Mouse (Mus musculus) leukemia stem cell, adult 10-12 weeks (primary cell): ENCODE results near the gene Nme3. TPM values are rescaled to one million over a fixed set of nuclear protein-coding genes. Genes with fewer than 3 reads are reported as not detected.

Source experiments
- polyA plus RNA-seq: library from polyadenylated mRNA; stranded (reverse); fragments of >175 nt; gene quantifications from 2 replicates; pipeline ENCODE4 v1.2.3, GENCODE M21; 2012; ENCODE audit warnings: low replicate concordance

Nme3 gene
- 16.0 and 19.6 TPM in 2 replicates for polyA plus RNA-seq

DNA sequence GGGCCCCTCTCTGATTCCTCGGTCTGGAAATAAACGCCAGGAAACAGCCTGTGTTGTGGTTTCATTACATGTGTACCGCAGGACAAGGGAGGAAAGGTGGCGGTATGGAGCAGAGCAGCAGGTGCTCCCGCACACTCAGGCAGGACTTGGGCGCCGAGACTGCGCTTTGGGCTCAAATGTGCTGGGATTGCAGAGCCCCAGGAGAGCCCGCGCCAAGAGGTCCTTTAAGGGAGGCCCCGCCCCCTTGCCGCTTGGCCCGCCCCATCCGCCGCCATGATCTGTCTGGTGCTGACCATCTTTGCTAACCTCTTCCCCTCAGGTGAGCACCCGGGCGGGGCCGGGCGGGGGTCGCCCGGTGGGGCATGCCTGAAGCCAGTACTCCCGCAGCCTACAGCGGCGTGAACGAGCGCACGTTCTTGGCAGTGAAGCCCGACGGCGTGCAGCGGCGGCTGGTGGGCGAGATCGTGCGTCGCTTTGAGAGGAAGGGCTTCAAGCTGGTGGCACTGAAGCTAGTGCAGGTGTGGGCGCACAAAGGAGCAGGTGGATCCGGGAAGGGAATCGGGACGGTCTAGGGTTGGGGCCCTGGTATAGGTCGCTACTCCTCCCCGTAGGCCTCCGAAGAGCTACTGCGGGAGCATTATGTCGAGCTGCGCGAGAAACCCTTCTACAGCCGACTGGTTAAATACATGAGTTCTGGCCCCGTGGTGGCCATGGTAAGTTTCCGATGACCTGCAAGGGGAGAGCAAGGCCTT is at the start of gene Nme3:
Nme3 (plus strand) TSS at position 260 of the 752 bp plus-strand sequence.

DNA sequence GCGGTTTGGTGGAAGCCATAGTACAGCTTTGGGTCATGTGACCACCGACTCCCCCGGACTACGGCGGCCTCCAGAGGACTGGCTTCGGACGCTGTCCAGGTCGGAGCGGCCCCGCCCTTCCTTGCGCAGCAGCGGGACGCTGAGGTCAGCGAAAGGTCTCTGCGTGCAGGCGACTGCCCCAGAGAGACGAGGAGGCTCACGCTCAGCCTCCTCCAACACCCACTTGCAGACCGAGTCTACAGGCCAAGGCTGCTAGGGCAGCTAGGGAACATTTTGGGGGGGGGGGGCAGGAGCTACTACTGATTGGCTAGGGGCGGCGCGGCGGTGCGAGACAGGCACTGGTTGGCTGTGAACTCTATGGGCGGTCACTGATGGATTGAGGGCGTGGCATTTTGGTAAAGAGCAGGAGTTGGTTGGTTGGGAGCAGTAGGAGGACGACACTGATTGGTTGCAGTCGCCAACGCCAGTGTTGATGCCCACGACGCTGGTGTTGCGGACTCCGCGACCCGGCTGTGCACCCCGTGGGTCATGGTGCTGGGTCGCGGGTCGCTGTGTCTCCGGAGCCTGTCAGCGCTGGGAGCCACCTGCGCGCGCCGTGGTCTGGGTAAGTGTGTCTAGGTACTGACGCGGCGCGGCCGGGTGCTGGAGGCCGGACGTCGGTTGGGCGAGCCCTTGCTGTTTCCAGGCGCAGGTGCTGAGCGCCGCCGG is 46.1 kb upstream of the Nme3 start, which contains the start of gene Fahd1:
Fahd1 (minus strand) TSS at position 300 of the 708 bp plus-strand sequence.

DNA sequence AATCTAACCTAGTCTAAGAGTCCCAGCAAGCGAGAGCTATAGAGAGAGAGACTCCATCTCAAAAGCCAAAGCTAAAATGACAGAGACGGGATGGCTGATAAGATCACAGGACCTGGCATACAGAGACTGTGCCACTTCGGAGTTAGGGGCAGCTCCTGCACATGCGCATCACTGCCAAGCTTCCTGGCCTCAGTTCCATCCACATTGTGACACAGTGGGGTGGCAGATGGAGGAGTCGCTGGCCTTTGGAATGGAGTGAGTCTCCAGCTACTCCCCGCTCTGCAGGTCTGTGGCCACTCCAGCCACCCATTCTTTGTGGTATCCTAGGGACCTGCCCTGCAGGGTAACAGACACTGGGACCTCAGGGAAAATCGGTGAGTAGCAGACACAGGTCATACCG is 30.5 kb upstream of the Nme3 start, which contains the start of gene Igfals:
Igfals (plus strand) TSS at position 222 of the 400 bp plus-strand sequence.

DNA sequence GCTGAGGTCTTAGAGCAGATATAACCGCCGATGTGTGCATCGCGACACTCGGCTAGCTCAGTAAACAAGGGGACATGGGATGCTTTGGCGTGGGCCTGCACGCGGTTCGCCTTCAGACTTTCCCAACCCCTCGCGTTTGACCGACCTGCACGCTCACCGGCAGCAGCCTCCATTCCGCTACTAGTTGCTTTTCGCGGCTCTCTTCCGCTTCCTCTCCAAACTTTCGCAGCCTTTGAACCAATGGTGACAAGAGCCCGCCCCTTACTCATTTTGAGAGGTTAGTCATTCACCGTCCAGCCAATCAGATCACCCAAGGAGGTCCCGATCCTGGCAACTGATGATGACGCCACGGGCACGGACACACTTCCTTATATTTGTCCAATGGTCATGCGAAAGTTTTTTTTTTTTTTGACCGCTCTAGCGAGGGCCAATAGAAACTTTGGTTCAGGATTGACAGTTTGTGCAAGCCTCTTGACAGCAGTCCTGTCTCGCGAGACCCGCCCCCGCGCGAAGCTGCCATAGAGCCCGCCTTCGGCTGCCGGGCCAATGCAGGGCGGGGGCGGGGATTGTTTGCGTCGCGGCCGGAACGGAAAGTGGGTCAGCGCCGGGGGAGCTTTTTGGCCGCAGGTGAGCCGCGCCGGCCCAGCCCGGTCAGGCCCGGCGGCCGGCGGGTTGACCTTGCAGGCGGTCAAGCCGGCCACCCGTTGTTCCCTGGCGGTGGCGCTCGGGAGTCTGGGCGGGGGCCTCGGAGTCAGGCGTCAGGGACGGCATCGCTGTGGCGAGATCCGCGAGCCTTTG is 10.0 kb upstream of the Nme3 start, which contains the start of the genes Nubp2 and Spsb3:
Nubp2 (minus strand) TSS at position 216 of the 798 bp plus-strand sequence.
Spsb3 (plus strand) TSS at position 510 of the 798 bp plus-strand sequence.

DNA sequence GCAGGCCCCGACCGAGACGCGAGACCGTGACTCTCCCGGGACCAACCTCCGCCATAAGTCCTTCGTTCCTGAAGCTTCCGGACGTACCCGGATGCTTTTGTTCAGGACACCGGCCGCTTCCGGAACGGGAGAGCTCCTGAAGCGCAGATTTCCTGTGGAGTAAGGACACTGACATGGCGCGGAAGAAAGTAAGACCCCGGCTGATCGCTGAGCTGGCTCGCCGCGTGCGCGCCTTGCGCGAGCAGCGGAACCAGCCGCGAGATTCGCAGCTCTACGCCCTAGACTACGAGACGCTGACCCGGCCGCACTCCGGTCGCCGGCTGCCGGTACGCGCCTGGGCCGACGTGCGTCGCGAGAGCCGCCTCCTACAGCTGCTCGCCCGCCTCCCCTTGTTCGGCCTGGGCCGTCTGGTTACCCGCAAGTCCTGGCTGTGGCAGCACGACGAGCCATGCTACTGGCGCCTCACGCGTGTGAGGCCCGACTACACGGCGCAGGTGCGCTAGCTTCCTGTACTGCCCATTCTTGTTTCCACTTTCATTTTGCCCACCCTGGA is 1.2 kb upstream of the Nme3 start, which contains the start of the genes Eme2 and Mrps34:
Eme2 (minus strand) TSS at position 93 of the 553 bp plus-strand sequence.
Mrps34 (plus strand) TSS at position 122 of the 553 bp plus-strand sequence.

DNA sequence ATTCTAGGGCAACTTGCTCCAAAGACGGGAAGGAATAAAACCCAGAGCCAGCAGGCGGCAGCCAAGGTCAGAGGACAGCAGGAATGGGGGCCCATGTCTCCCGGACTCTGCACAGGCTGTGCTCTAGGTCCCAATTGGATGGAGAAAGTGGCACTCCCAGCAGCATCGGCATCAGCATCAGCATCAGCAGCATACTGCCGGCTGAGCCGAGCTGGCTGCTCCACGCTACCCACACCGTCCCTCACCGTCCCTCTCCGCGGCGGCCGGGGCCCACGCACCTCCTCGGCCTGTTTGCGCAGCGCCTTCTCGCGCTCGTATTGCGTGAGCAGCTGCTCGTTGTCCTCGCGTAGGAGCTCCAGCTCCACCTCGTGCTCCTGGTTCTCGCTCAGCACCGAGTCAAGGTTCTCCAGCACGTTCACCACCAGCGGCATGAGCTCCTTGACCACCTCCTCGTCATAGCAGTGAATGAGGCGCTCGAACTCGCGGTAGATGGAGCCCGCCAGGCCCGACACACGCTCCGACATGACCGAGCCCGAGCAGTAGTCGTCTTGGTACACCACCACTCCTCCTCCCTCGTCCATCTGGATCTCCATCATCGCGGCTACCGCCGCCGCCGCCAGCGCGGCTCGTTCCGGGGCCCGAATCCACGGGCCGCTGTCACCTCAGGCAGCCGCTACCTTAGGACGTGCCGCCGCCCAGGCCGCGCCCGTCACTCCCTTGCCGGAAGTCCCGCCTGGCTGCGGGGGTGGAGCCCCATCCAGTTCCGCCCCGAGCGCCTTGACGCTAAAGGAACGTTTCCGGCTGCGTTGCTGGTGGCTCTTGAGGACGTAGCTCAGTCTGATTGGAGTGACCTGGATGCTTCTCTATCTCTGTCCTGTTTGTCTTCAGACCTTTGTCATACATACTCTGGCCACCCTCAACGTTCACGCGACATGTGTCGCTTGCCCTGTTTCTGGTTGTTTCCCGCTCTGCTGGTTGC is 40.2 kb downstream of the Nme3 start, which contains the start of gene Mapk8ip3:
Mapk8ip3 (minus strand) TSS at position 719 of the 979 bp plus-strand sequence.

Other genes starting within 250 kb of the Nme3 start
- gene Slc9a3r2, start 246.2 kb upstream of the Nme3 start, polyA plus RNA-seq, result 2.0 and 5.8 TPM in 2 replicates
- gene Npw, start 238.0 kb upstream of the Nme3 start, polyA plus RNA-seq, result 1.1 and 4.6 TPM in 2 replicates
- 144 and 147 TPM in 2 replicates for gene Zfp598, start 226.8 kb upstream of the Nme3 start, polyA plus RNA-seq
- 0.56 and 0.62 TPM in 2 replicates for gene Syngr3, start 206.5 kb upstream of the Nme3 start, polyA plus RNA-seq
- gene Gfer, start 200.3 kb upstream of the Nme3 start, polyA plus RNA-seq, result 134 TPM in 2 replicates
- 0.69 and 1.8 TPM in 2 replicates for gene Noxo1, start 200.3 kb upstream of the Nme3 start, polyA plus RNA-seq
- gene Tbl3, start 188.8 kb upstream of the Nme3 start, polyA plus RNA-seq, result 20.7 and 32.9 TPM in 2 replicates
- gene Rnf151, start 178.4 kb upstream of the Nme3 start, polyA plus RNA-seq, result 0.42 and 0.46 TPM in 2 replicates
- 69.0 and 456 TPM in 2 replicates for gene Rps2, start 178.4 kb upstream of the Nme3 start, polyA plus RNA-seq
- 350 and 503 TPM in 2 replicates for gene Ndufb10, start 172.0 kb upstream of the Nme3 start, polyA plus RNA-seq
- gene Rpl3l, start 168.7 kb upstream of the Nme3 start, polyA plus RNA-seq, result not detected in 2 replicates
- 9.9 and 15.7 TPM in 2 replicates for gene Msrb1, start 159.9 kb upstream of the Nme3 start, polyA plus RNA-seq
- gene Hs3st6, start 143.5 kb upstream of the Nme3 start, polyA plus RNA-seq, result not detected in 2 replicates
- gene Meiob, start 92.2 kb upstream of the Nme3 start, polyA plus RNA-seq, result not detected in 2 replicates
- 39.1 and 51.7 TPM in 2 replicates for gene Hagh, start 56.4 kb upstream of the Nme3 start, polyA plus RNA-seq
- gene Fahd1, start 46.1 kb upstream of the Nme3 start, polyA plus RNA-seq, result 6.2 and 6.5 TPM in 2 replicates
- 0.14 TPM in 1 of 2 replicates, not detected in the other for gene Igfals, start 30.5 kb upstream of the Nme3 start, polyA plus RNA-seq
- gene Nubp2, start 10.2 kb upstream of the Nme3 start, polyA plus RNA-seq, result 10.5 and 114 TPM in 2 replicates
- gene Spsb3, start 9.9 kb upstream of the Nme3 start, polyA plus RNA-seq, result 21.6 and 45.5 TPM in 2 replicates
- gene Eme2, start 1.4 kb upstream of the Nme3 start, polyA plus RNA-seq, result 31.8 and 37.9 TPM in 2 replicates
- 81.1 and 115 TPM in 2 replicates for gene Mrps34, start 1.4 kb upstream of the Nme3 start, polyA plus RNA-seq
- gene Mapk8ip3, start 40.5 kb downstream of the Nme3 start, polyA plus RNA-seq, result 38.3 and 49.4 TPM in 2 replicates
- 9.1 and 11.1 TPM in 2 replicates for gene Jpt2, start 64.2 kb downstream of the Nme3 start, polyA plus RNA-seq
- 21.8 and 31.3 TPM in 2 replicates for gene Cramp1l, start 119.3 kb downstream of the Nme3 start, polyA plus RNA-seq
- 6.6 and 11.9 TPM in 2 replicates for gene Ift140, start 119.6 kb downstream of the Nme3 start, polyA plus RNA-seq
- gene Tmem204, start 187.1 kb downstream of the Nme3 start, polyA plus RNA-seq, result 0.61 and 0.64 TPM in 2 replicates
- gene Telo2, start 219.5 kb downstream of the Nme3 start, polyA plus RNA-seq, result 18.2 and 46.2 TPM in 2 replicates
- gene Ptx4, start 224.3 kb downstream of the Nme3 start, polyA plus RNA-seq, result not detected in 2 replicates
- 27.7 and 32.4 TPM in 2 replicates for gene Clcn7, start 236.9 kb downstream of the Nme3 start, polyA plus RNA-seq